Mouse (Mus musculus) C2C12 (cell line): ENCODE results near the gene Plekhm1. TPM values are rescaled to one million over a fixed set of nuclear protein-coding genes. Genes with fewer than 3 reads are reported as not detected.
A peak's percentile ranks its signal among the peaks of the same experiment; 100 is the strongest.

ENCODE experiments used
- H3K27me3 ChIP-seq: one replicate; pipeline ENCODE4 v1.6.1; 2011; ENCODE audit not compliant: control insufficient read depth, insufficient read depth, insufficient read length
- H3K36me3 ChIP-seq: one replicate; pipeline ENCODE4 v1.6.1; 2011; ENCODE audit not compliant: control insufficient read depth, insufficient read depth
- H3K4me3 ChIP-seq: one replicate; pipeline ENCODE4 v1.5.1; 2011; ENCODE audit warnings: mild to moderate bottlenecking, control low read depth; ENCODE audit not compliant: poor library complexity, insufficient read depth, severe bottlenecking
- H3K79me2 ChIP-seq: one replicate; pipeline ENCODE4 v1.6.1; 2011; ENCODE audit not compliant: control insufficient read depth, insufficient read depth
- H3K79me3 ChIP-seq: one replicate; pipeline ENCODE4 v1.6.1; 2011; ENCODE audit warnings: low read depth, control low read depth
- H3ac ChIP-seq: one replicate; pipeline ENCODE3; 2011; ENCODE audit warnings: low read depth; ENCODE audit not compliant: control insufficient read depth, insufficient read length
- CEBPB ChIP-seq: IDR thresholded peaks from one replicate; pipeline ENCODE4 v1.6.1; 2011; ENCODE audit warnings: low read depth, mild to moderate bottlenecking, control low read depth, moderate library complexity
- CTCF ChIP-seq: IDR thresholded peaks from one replicate; pipeline ENCODE4 v1.5.1; 2011; ENCODE audit not compliant: control insufficient read depth, insufficient read depth, insufficient read length
- FOSL1 ChIP-seq: IDR thresholded peaks from one replicate; pipeline ENCODE4 v1.8.0; 2011; ENCODE audit warnings: mild to moderate bottlenecking, low read length; ENCODE audit not compliant: poor library complexity, insufficient read depth, severe bottlenecking
- MAX ChIP-seq: IDR thresholded peaks from one replicate; pipeline ENCODE4 v1.6.1; 2011; ENCODE audit warnings: mild to moderate bottlenecking, control low read depth
- MYOD1 ChIP-seq: IDR thresholded peaks from one replicate; pipeline ENCODE4 v1.6.1; 2011; ENCODE audit warnings: low read depth; ENCODE audit not compliant: control insufficient read depth, insufficient read length
- MYOG ChIP-seq: IDR thresholded peaks from one replicate; pipeline ENCODE4 v1.6.1; 2011; ENCODE audit not compliant: control insufficient read depth, insufficient read length; ENCODE audit errors: extremely low read depth
- USF1 ChIP-seq: IDR thresholded peaks from one replicate; pipeline ENCODE4 v1.6.1; 2011; ENCODE audit warnings: low read depth, mild to moderate bottlenecking, control low read depth, moderate library complexity
- polyA plus RNA-seq: library from polyadenylated mRNA; unstranded; fragments of >200 nt; fragmentation: generic; extraction: Trizol; gene quantifications from one replicate; pipeline ENCODE4 v1.2.1, GENCODE M21; 2012; ENCODE audit warnings: missing spikeins

The Plekhm1 gene
- polyA plus RNA-seq, 1 experiment = 7.1 TPM

GRCm38 (mm10) chr11:103362521-103363181 lies 49.8 kb downstream of the Plekhm1 start:
- TF ChIP-seq FOSL1 = no peak
- TF ChIP-seq CTCF = no peak
- TF ChIP-seq USF1 = no peak
- no peak for TF ChIP-seq MAX
- TF ChIP-seq MYOG = no peak
- Histone ChIP-seq H3ac (no peak overlapping the region), H3K4me3 (no peak overlapping the region), H3K79me3 (no peaks in the 10 kb centered on the region), H3K79me2 (no peaks in the 10 kb centered on the region), H3K27me3 (peaks cover 2% of the 10 kb centered on the region), H3K36me3 (peaks cover 4% of the 10 kb centered on the region)

GRCm38 (mm10) chr11:103362054-103362432 lies 50.4 kb downstream of the Plekhm1 start:
- Histone ChIP-seq H3ac (no peak overlapping the region), H3K27me3 (peaks cover 8% of the 10 kb centered on the region), H3K79me2 (no peaks in the 10 kb centered on the region), H3K79me3 (no peaks in the 10 kb centered on the region), H3K36me3 (no peaks in the 10 kb centered on the region), H3K4me3 (no peak overlapping the region)
- TF ChIP-seq USF1 (no peak), MYOD1 (no peak), MYOG (no peak), CTCF (no peak), CEBPB (no peak), MAX (no peak)

- no peaks in the 10 kb centered on the region for H3K79me2 ChIP-seq
- peaks cover 10% of the 10 kb centered on the region for H3K27me3 ChIP-seq
- H3K36me3 ChIP-seq = no peaks in the 10 kb centered on the region
- TF ChIP-seq FOSL1 (no peak), CTCF (no peak), MYOD1 (no peak), USF1 (no peak), CEBPB (no peak), MAX (no peak), MYOG (no peak)
- H3ac ChIP-seq = no peak overlapping the region
- no peaks in the 10 kb centered on the region for H3K79me3 ChIP-seq
- H3K4me3 ChIP-seq = no peak overlapping the region
These were observed 51.0 kb downstream of the Plekhm1 start for GRCm38 (mm10) chr11:103361396-103362053.

GRCm38 (mm10) chr11:103360661-103361081 lies 51.8 kb downstream of the Plekhm1 start:
- H3K36me3 ChIP-seq = no peaks in the 10 kb centered on the region
- H3K4me3 ChIP-seq = no peak overlapping the region
- no peaks in the 10 kb centered on the region for H3K79me2 ChIP-seq
- peaks cover 12% of the 10 kb centered on the region for H3K27me3 ChIP-seq
- H3ac ChIP-seq = no peak overlapping the region
- H3K79me3 ChIP-seq = no peaks in the 10 kb centered on the region
- TF ChIP-seq MYOD1 = no peak
- TF ChIP-seq CTCF = no peak
- no peak for TF ChIP-seq MYOG
- TF ChIP-seq CEBPB = no peak
- no peak for TF ChIP-seq FOSL1
- TF ChIP-seq USF1 = no peak
- no peak for TF ChIP-seq MAX

- Histone ChIP-seq H3K79me2 (no peaks in the 10 kb centered on the region), H3ac (peak overlapping the region; percentile 51), H3K36me3 (no peaks in the 10 kb centered on the region), H3K79me3 (no peaks in the 10 kb centered on the region), H3K4me3 (no peak overlapping the region), H3K27me3 (peaks cover 12% of the 10 kb centered on the region)
- TF ChIP-seq MAX (peak; percentile 60), FOSL1 (no peak), CTCF (peak; percentile 97)
These were observed 52.4 kb downstream of the Plekhm1 start for GRCm38 (mm10) chr11:103359841-103360641.
